Mouse (Mus musculus) lung, adult 2 months (tissue): ENCODE results near the gene Dusp13. TPM values are rescaled to one million over a fixed set of nuclear protein-coding genes. Genes with fewer than 3 reads are reported as not detected.

Experiments used
- DNase-seq: peaks from one replicate; pipeline ENCODE4 v3.0.0; 2022
- H3K4me1 ChIP-seq: fragments of 200-500 bp; 2 replicates; pipeline ENCODE4 v1.6.1; 2011; ENCODE audit warnings: low read length; ENCODE audit not compliant: control insufficient read depth, insufficient read depth
- H3K4me3 ChIP-seq: fragments of 200-500 bp; replicated peaks from 2 replicates; pipeline ENCODE3; 2011; ENCODE audit warnings: low read depth, mild to moderate bottlenecking, control low read depth, low read length; ENCODE audit errors: extremely low read depth
- CTCF ChIP-seq: fragments of 200-500 bp; IDR thresholded peaks from 2 replicates; pipeline ENCODE4 v1.5.1; 2011; ENCODE audit warnings: mild to moderate bottlenecking, low read length, control low read depth; ENCODE audit not compliant: insufficient read depth
- POLR2A ChIP-seq: fragments of 200-500 bp; IDR thresholded peaks from 2 replicates; pipeline ENCODE4 v1.6.1; 2011; ENCODE audit warnings: low read depth, mild to moderate bottlenecking, control low read depth, low read length, borderline replicate concordance; ENCODE audit errors: extremely low read depth
- WGBS: fragments of 180-500 bp; shearing (Covaris S2); methylation state at CpG from one replicate; pipeline ENCODE4 v1.1.7; 2018; 5-methylcytosine and 5-hydroxymethylcytosine counted together
- polyA plus RNA-seq: library from polyadenylated mRNA; depleted of rRNA; stranded (reverse); fragments of >200 nt; gene quantifications from 2 replicates; pipeline ENCODE4 v1.2.3, GENCODE M21; 2012

The Dusp13 gene
- polyA plus RNA-seq, 1 experiment: 6.7 TPM

GRCm38 (mm10) chr14:21733131-21733905 lies 17.7 kb downstream of the Dusp13 start:
- TF ChIP-seq POLR2A: no peak
- no peak for TF ChIP-seq CTCF
- 89% methylated on average over 15 of the region's 15 CpGs for WGBS
- no peaks in the 10 kb centered on the region for H3K4me1 ChIP-seq

GRCm38 (mm10) chr14:21729936-21730335 lies 21.0 kb downstream of the Dusp13 start:
- H3K4me1 ChIP-seq: no peaks in the 10 kb centered on the region
- DNase-seq: no peak
- 96% methylated on average over 4 of the region's 4 CpGs for WGBS
- H3K4me3 ChIP-seq: no peak overlapping the region
- no peak for TF ChIP-seq POLR2A
- TF ChIP-seq CTCF: no peak

More at GRCm38 (mm10) chr14:21733131-21733905, 17.7 kb downstream of the Dusp13 start:
- no peak for DNase-seq
- H3K4me3 ChIP-seq: no peak overlapping the region

GRCm38 (mm10) chr14:21729031-21729732 lies 21.8 kb downstream of the Dusp13 start:
- TF ChIP-seq CTCF (no peak), POLR2A (no peak)
- no peaks in the 10 kb centered on the region for H3K4me1 ChIP-seq
- DNase-seq: no peak
- WGBS: 75% methylated on average over 6 of the region's 6 CpGs
- no peak overlapping the region for H3K4me3 ChIP-seq

GRCm38 (mm10) chr14:21722021-21722698 lies 28.8 kb downstream of the Dusp13 start:
- TF ChIP-seq CTCF (no peak), POLR2A (no peak)
- Histone ChIP-seq H3K4me1 (no peaks in the 10 kb centered on the region), H3K4me3 (no peak overlapping the region)
- 96% methylated on average over 8 of the region's 8 CpGs for WGBS
- no peak for DNase-seq

GRCm38 (mm10) chr14:21720430-21721205 lies 30.4 kb downstream of the Dusp13 start:
- H3K4me1 ChIP-seq: no peaks in the 10 kb centered on the region
- no peak for DNase-seq
- TF ChIP-seq POLR2A (no peak), CTCF (no peak)
- 77% methylated on average over 4 of the region's 4 CpGs for WGBS
- H3K4me3 ChIP-seq: no peak overlapping the region

- 42% methylated on average over 17 of the region's 17 CpGs for WGBS
- TF ChIP-seq POLR2A: no peak
- TF ChIP-seq CTCF: no peak
- Histone ChIP-seq H3K4me3 (no peak overlapping the region), H3K4me1 (no peaks in the 10 kb centered on the region)
- DNase-seq: no peak
These were observed 31.2 kb downstream of the Dusp13 start for GRCm38 (mm10) chr14:21719646-21720383.

GRCm38 (mm10) chr14:21714486-21714885 lies 36.5 kb downstream of the Dusp13 start, which contains the start of gene Dupd1:
Gene Dupd1, minus strand, starts transcription at chr14:21714576.
- TF ChIP-seq CTCF (no peak), POLR2A (no peak)
- DNase-seq: no peak
- 0 out of 2 replicates have a peak, but pooled peaks cover 2% of the 10 kb centered on the region for H3K4me1 ChIP-seq
- H3K4me3 ChIP-seq: no peak within 1 kb of the TSS
- 80% methylated on average over 5 of the region's 5 CpGs for WGBS

GRCm38 (mm10) chr14:21711231-21711630 lies 39.8 kb downstream of the Dusp13 start:
- H3K4me3 ChIP-seq: no peak overlapping the region
- H3K4me1 ChIP-seq: peaks cover 12% of the 10 kb centered on the region
- TF ChIP-seq CTCF (no peak), POLR2A (no peak)
- DNase-seq: no peak
- 58% methylated on average over 2 of the region's 2 CpGs for WGBS

GRCm38 (mm10) chr14:21709545-21709944 lies 41.4 kb downstream of the Dusp13 start:
- WGBS: 73% methylated on average over 2 of the region's 2 CpGs
- Histone ChIP-seq H3K4me3 (no peak overlapping the region), H3K4me1 (peaks cover 13% of the 10 kb centered on the region)
- no peak for DNase-seq
- TF ChIP-seq CTCF (no peak), POLR2A (no peak)
